Mouse (Mus musculus) midbrain, embryonic 16.5 days (tissue): ENCODE results near the gene Ap3s2. TPM values are rescaled to one million over a fixed set of nuclear protein-coding genes. Genes with fewer than 3 reads are reported as not detected.

Experiments
- ATAC-seq: fragments of 200-750 bp; cut with Nextera tagmentation; 2 replicates; pipeline ENCODE4 v1.8.0; 2017; ENCODE audit warnings: moderate TSS enrichment
- H3K27ac ChIP-seq: fragments of 300-500 bp; sonication (generic); 2 replicates; pipeline ENCODE4 v1.5.1; 2014; ENCODE audit warnings: mild to moderate bottlenecking, low read length, mixed read lengths
- H3K27me3 ChIP-seq: fragments of 300-500 bp; sonication (generic); 2 replicates; pipeline ENCODE4 v1.6.1; 2014; ENCODE audit warnings: low read depth, low read length, mixed read lengths; ENCODE audit not compliant: control insufficient read depth, insufficient read depth
- H3K36me3 ChIP-seq: fragments of 300-500 bp; sonication (generic); 2 replicates; pipeline ENCODE4 v1.6.1; 2014; ENCODE audit warnings: mild to moderate bottlenecking, low read length, moderate library complexity, mixed read lengths; ENCODE audit not compliant: control insufficient read depth, insufficient read depth
- H3K4me1 ChIP-seq: fragments of 300-500 bp; sonication (generic); 2 replicates; pipeline ENCODE4 v1.6.1; 2014; ENCODE audit warnings: mild to moderate bottlenecking, low read length, mixed read lengths; ENCODE audit not compliant: control insufficient read depth, insufficient read depth
- H3K4me2 ChIP-seq: fragments of 300-500 bp; sonication (generic); 2 replicates; pipeline ENCODE4 v1.6.1; 2014; ENCODE audit warnings: mild to moderate bottlenecking, low read length, mixed read lengths
- H3K4me3 ChIP-seq: fragments of 300-500 bp; sonication (generic); 2 replicates; pipeline ENCODE4 v1.5.1; 2014; ENCODE audit warnings: low read depth, mild to moderate bottlenecking, low read length, moderate library complexity, mixed read lengths
- H3K9ac ChIP-seq: fragments of 300-500 bp; sonication (generic); 2 replicates; pipeline ENCODE4 v1.6.1; 2014; ENCODE audit warnings: low read depth, low read length, mixed read lengths
- H3K9me3 ChIP-seq: fragments of 300-500 bp; sonication (generic); replicated peaks from 2 replicates; pipeline ENCODE4 v1.6.1; 2014; ENCODE audit warnings: mild to moderate bottlenecking, low read length, mixed read lengths; ENCODE audit not compliant: control insufficient read depth, poor library complexity, severe bottlenecking
- WGBS: fragments of 180-500 bp; shearing (Covaris S2); extraction: QIAGEN DNeasy Blood & Tissue Kit; methylation state at CpG from one replicate; pipeline ENCODE4 v1.1.7; 2014; 5-methylcytosine and 5-hydroxymethylcytosine counted together
- polyA plus RNA-seq: library from polyadenylated mRNA; unstranded; fragments of >200 nt; fragmentation: Nextera tagmentation; extraction: Ambion mirVana; gene quantifications from 2 replicates; pipeline ENCODE4 v1.2.1, GENCODE M21; 2015

Ap3s2 gene
- 49.7 and 54.6 TPM in 2 replicates for polyA plus RNA-seq

GRCm38 (mm10) chr7:79920344-79920983 lies at the start of gene Ap3s2:
Gene Ap3s2 (minus strand): TSS chr7:79920649.
- peak; percentile 97 for ATAC-seq
- no peaks in the 10 kb centered on the region for H3K9me3 ChIP-seq

GRCm38 (mm10) chr7:79968326-79968725 lies 47.9 kb upstream of the Ap3s2 start:
- no peak overlapping the region for H3K4me2 ChIP-seq
- H3K4me3 ChIP-seq: no peak overlapping the region
- H3K9me3 ChIP-seq: no peaks in the 10 kb centered on the region
- no peaks in the 10 kb centered on the region for H3K27me3 ChIP-seq
- H3K4me1 ChIP-seq: no peaks in the 10 kb centered on the region
- H3K36me3 ChIP-seq: no peaks in the 10 kb centered on the region
- 79% methylated on average over 6 of the region's 6 CpGs for WGBS
- H3K9ac ChIP-seq: no peak overlapping the region
- no peak for ATAC-seq
- H3K27ac ChIP-seq: no peak overlapping the region

More at GRCm38 (mm10) chr7:79920344-79920983, at the start of gene Ap3s2:
- WGBS: under 1% methylated on average over 34 of the region's 34 CpGs
- peak within 1 kb of the TSS; percentile 83 for H3K27ac ChIP-seq
- H3K27me3 ChIP-seq: no peaks in the 10 kb centered on the region
- peak within 1 kb of the TSS; percentile 74 for H3K9ac ChIP-seq
- peak within 1 kb of the TSS; percentile 66 for H3K4me2 ChIP-seq
- peaks cover 7% of the 10 kb centered on the region for H3K4me1 ChIP-seq
- no peaks in the 10 kb centered on the region for H3K36me3 ChIP-seq
- peak within 1 kb of the TSS; percentile 84 for H3K4me3 ChIP-seq

- no peak for ATAC-seq
- no peaks in the 10 kb centered on the region for H3K36me3 ChIP-seq
- no peak overlapping the region for H3K4me3 ChIP-seq
- WGBS: 55% methylated on average over 1 of the region's 1 CpGs
- H3K9me3 ChIP-seq: no peaks in the 10 kb centered on the region; the same call in 1 of the 2 replicates
- no peaks in the 10 kb centered on the region for H3K4me1 ChIP-seq
- H3K27me3 ChIP-seq: no peaks in the 10 kb centered on the region
- no peak overlapping the region for H3K27ac ChIP-seq
- H3K4me2 ChIP-seq: no peak overlapping the region
- no peak overlapping the region for H3K9ac ChIP-seq
Measured at GRCm38 (mm10) chr7:79961600-79961999, 41.2 kb upstream of the Ap3s2 start.

DNA sequence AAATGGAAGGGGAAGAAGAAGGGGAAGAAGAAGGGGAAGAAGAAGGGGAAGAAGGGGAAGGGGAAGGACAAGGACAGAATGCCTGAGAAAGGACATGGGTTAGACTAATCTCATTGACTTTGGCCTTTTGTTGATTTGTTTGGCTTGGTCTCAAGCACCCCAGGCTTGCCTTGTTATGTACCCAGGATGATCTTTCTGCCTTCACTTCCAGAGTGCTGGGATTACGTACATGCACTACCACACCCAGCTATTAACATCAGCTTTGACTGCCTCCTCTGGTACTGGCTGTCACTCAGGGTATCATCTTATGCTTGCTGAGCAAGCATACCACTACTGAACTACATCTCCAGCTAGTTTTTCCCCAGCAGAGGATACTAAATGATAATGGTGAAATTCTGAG lies 35.7 kb upstream of the Ap3s2 start:
- H3K36me3 ChIP-seq: no peaks in the 10 kb centered on the region
- H3K4me1 ChIP-seq: no peaks in the 10 kb centered on the region
- 79% methylated on average over 1 of the region's 1 CpGs for whole genome bisulfite sequencing
- no peak overlapping the region for H3K27ac ChIP-seq
- no peaks in the 10 kb centered on the region for H3K27me3 ChIP-seq
- no peak overlapping the region for H3K9ac ChIP-seq
- H3K4me3 ChIP-seq: no peak overlapping the region
- ATAC-seq: no peak
- no peak overlapping the region for H3K4me2 ChIP-seq
- H3K9me3 ChIP-seq: peaks cover 3% of the 10 kb centered on the region; the same call in 1 of the 2 replicates

DNA sequence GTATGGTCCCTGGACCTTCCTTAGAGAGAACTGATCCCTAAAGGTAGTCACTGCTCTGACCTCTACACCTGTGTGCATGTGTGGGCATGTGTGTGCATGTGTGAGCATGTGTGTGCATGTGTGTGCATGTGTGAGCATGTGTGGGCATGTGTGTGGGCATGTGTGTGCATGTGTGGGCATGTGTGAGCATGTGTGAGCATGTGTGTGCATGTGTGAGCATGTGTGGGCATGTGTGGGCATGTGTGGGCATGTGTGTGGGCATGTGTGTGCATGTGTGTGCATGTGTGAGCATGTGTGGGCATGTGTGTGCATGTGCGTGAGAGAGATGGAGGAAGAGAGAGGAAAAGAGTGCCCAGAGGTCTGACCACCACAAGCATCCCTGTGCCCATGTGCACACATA lies 34.4 kb upstream of the Ap3s2 start:
- H3K4me2 ChIP-seq: no peak overlapping the region
- ATAC-seq: no peak
- no peak overlapping the region for H3K9ac ChIP-seq
- H3K27me3 ChIP-seq: no peaks in the 10 kb centered on the region
- H3K36me3 ChIP-seq: no peaks in the 10 kb centered on the region
- H3K4me1 ChIP-seq: no peaks in the 10 kb centered on the region
- no peak overlapping the region for H3K27ac ChIP-seq
- H3K4me3 ChIP-seq: no peak overlapping the region
- peaks cover 3% of the 10 kb centered on the region; the same call in 1 of the 2 replicates for H3K9me3 ChIP-seq
- WGBS: 100% methylated on average over 1 of the region's 1 CpGs

DNA sequence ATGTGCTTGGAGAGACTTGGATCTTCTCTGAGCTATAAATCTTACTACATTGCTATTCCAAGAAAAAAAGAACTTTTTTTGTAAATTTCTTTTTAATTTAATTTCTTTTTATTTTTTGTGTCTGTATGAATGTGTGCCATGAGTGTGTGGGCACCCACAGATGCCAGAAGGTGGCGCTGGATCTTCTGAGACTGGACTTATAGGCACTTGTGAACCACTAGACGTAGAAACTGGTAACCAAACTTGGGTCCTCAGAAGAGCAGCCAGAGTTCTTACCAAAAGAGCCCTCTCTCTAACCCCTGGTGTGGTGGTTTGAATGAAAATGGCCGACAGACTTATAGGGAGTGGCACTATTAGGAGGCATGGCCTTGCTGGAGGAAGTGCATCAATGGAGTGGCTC lies 30.6 kb upstream of the Ap3s2 start:
- H3K9ac ChIP-seq: no peak overlapping the region
- no peaks in the 10 kb centered on the region for H3K4me1 ChIP-seq
- H3K36me3 ChIP-seq: no peaks in the 10 kb centered on the region
- H3K4me3 ChIP-seq: no peak overlapping the region
- H3K9me3 ChIP-seq: 0 out of 2 replicates have a peak, but pooled peaks cover 3% of the 10 kb centered on the region
- H3K27me3 ChIP-seq: no peaks in the 10 kb centered on the region
- no peak overlapping the region for H3K27ac ChIP-seq
- 80% methylated on average over 3 of the region's 3 CpGs for WGBS
- no peak for ATAC-seq
- H3K4me2 ChIP-seq: no peak overlapping the region

DNA sequence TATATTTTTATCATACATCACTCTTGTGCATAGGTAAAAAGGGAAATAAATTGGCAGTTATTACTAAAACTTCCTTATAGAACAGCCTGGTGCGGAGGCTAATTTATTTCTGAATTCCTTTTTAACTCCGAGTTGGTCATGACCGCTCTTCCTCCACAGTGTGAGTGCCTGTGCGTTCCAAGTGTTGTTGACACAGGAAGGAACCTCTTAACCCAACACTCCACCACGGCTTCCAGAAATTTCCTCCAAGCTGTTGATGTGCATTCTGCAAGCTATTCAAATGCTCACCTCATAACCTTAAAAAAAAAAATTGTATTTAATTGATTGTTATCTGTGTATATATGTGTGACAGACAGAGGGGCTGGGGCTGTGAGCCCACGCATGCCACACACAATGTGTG lies 29.8 kb upstream of the Ap3s2 start:
- WGBS: 88% methylated on average over 6 of the region's 6 CpGs
- no peak for ATAC-seq
- H3K36me3 ChIP-seq: no peaks in the 10 kb centered on the region
- no peaks in the 10 kb centered on the region for H3K4me1 ChIP-seq
- H3K27me3 ChIP-seq: no peaks in the 10 kb centered on the region
- no peak overlapping the region for H3K4me3 ChIP-seq
- H3K9me3 ChIP-seq: 0 out of 2 replicates have a peak, but pooled peaks cover 3% of the 10 kb centered on the region
- H3K9ac ChIP-seq: no peak overlapping the region
- no peak overlapping the region for H3K27ac ChIP-seq
- no peak overlapping the region for H3K4me2 ChIP-seq

DNA sequence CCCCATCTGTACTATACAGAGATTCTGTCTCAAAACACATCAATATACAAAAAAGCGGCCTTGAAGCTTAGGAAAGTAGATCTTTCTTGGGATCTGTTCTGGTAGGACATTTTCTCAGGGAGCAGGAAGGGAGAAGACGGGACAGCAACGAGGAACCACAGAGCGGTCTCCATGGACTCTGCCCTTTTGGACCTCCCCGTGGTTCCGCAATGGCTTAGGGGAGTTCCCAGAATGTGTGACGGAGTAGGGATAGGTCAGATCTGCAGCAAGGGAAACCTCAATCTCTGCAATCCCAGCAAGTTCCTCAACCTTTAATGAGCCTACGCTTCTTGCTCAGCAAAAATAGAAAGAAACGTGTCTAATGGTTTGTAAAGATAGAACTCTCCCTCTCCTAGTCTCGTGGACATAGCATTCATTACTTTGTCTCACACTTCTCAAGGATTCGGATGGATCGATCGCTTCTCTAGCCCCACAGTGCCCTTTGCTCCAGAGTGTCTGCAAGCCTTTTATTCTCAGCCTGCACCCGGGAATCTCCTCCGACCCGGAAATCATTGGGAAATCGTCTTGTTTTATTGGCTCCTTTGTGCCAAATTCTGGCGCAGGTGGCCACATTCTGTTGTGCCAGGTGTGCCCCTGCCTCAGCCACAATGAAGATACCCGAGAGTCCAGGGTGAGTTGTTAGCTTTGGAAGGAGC lies 15.2 kb upstream of the Ap3s2 start:
- Histone ChIP-seq H3K9me3 (no peaks in the 10 kb centered on the region), H3K9ac (peak overlapping the region; percentile 77), H3K4me2 (peak overlapping the region; percentile 80), H3K36me3 (no peaks in the 10 kb centered on the region), H3K27me3 (no peaks in the 10 kb centered on the region), H3K4me1 (peaks cover 13% of the 10 kb centered on the region; the same call in 1 of the 2 replicates), H3K4me3 (peak overlapping the region; percentile 52), H3K27ac (no peak overlapping the region)
- no peak for ATAC-seq
- WGBS: 8% methylated on average over 19 of the region's 19 CpGs

DNA sequence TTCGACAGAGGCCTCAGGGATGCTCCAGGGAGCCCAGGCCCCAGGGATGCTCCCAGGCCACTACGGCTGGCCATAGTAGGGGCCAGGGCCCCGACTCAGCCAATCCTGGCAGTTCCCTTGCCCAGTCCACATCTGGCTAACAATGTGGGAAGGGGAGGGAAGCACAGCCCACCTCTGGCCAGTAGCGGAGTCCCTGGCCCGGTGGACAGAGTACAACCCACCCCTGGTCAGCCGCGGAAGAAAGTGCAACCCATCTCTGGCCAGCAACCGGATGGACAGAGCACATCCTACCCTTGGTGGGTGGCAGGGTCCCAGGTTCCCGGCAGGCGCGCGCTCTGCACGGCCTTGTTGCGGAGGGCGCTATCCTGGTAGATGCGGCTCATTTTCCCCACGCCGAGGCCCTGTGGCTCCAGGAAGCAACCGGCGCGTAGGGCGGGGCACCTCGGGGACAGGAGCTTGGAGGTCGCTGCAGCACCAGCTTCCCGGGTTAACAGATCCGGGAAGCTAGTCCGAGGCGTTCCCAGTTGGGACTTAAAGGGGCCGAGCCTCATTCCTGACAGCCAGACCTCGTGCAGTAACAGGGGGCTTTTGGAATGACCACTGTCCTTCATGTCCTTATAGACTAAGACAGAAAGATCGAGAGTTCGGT lies 14.5 kb upstream of the Ap3s2 start, which contains the start of gene Arpin:
Arpin (minus strand) TSS at position 498 of the 649 bp plus-strand sequence.
- Histone ChIP-seq H3K9me3 (no peaks in the 10 kb centered on the region), H3K36me3 (no peaks in the 10 kb centered on the region), H3K27ac (peak within 1 kb of the TSS; percentile 72), H3K4me3 (peak within 1 kb of the TSS; percentile 52), H3K4me1 (peaks cover 13% of the 10 kb centered on the region; the same call in 1 of the 2 replicates), H3K27me3 (no peaks in the 10 kb centered on the region), H3K9ac (peak within 1 kb of the TSS; percentile 77), H3K4me2 (peak within 1 kb of the TSS; percentile 80)
- WGBS: 1% methylated on average over 32 of the region's 32 CpGs
- ATAC-seq: peak; percentile 88
